Mouse (Mus musculus) kidney, embryonic 14.5 days (tissue): Measurements from ENCODE around the gene Tnik. TPM values are rescaled to one million over a fixed set of nuclear protein-coding genes. Genes with fewer than 3 reads are reported as not detected.

Experiments
- ATAC-seq: fragments of 200-750 bp; cut with Nextera tagmentation; 2 replicates; pipeline ENCODE4 v1.8.0; 2017; ENCODE audit warnings: moderate number of reproducible peaks, mild to moderate bottlenecking, moderate TSS enrichment, moderate library complexity; ENCODE audit not compliant: low FRiP score, low TSS enrichment
- H3K27ac ChIP-seq: fragments of 300-500 bp; sonication (generic); 2 replicates; pipeline ENCODE4 v1.5.1; 2014; ENCODE audit warnings: low read depth, mild to moderate bottlenecking, low read length, moderate library complexity, mixed read lengths
- H3K27me3 ChIP-seq: fragments of 300-500 bp; sonication (generic); 2 replicates; pipeline ENCODE4 v1.6.1; 2014; ENCODE audit warnings: mild to moderate bottlenecking, low read length; ENCODE audit not compliant: control insufficient read depth, insufficient read depth
- H3K36me3 ChIP-seq: fragments of 300-500 bp; sonication (generic); 2 replicates; pipeline ENCODE4 v1.6.1; 2014; ENCODE audit warnings: low read length, mixed read lengths; ENCODE audit not compliant: control insufficient read depth, insufficient read depth
- H3K4me1 ChIP-seq: fragments of 300-500 bp; sonication (generic); 2 replicates; pipeline ENCODE4 v1.6.1; 2014; ENCODE audit warnings: low read length, mixed read lengths; ENCODE audit not compliant: control insufficient read depth, insufficient read depth
- H3K4me2 ChIP-seq: fragments of 300-500 bp; sonication (generic); replicated peaks from 2 replicates; pipeline ENCODE4 v1.6.1; 2014; ENCODE audit warnings: low read depth, mild to moderate bottlenecking, low read length
- H3K4me3 ChIP-seq: fragments of 300-500 bp; sonication (generic); 2 replicates; pipeline ENCODE4 v1.5.1; 2014; ENCODE audit warnings: mild to moderate bottlenecking, low read length
- H3K9ac ChIP-seq: fragments of 300-500 bp; sonication (generic); 2 replicates; pipeline ENCODE4 v1.6.1; 2014; ENCODE audit warnings: low read depth, mild to moderate bottlenecking, low read length, moderate library complexity
- H3K9me3 ChIP-seq: fragments of 300-500 bp; sonication (generic); 2 replicates; pipeline ENCODE4 v1.6.1; 2016; ENCODE audit warnings: low read length; ENCODE audit not compliant: control insufficient read depth
- WGBS: fragments of 180-500 bp; shearing (Covaris S2); extraction: QIAGEN DNeasy Blood & Tissue Kit; methylation state at CpG from one replicate; pipeline ENCODE4 v1.1.7; 2014; 5-methylcytosine and 5-hydroxymethylcytosine counted together
- polyA plus RNA-seq: library from polyadenylated mRNA; unstranded; fragments of >200 nt; fragmentation: Nextera tagmentation; extraction: Ambion mirVana; gene quantifications from 2 replicates; pipeline ENCODE4 v1.2.1, GENCODE M21; 2014

The Tnik gene
- polyA plus RNA-seq, 1 experiment from 2014 or later, result 3.9 TPM

- H3K27ac ChIP-seq, result no peak overlapping the region
- H3K36me3 ChIP-seq, result no peaks in the 10 kb centered on the region
- no peaks in the 10 kb centered on the region for H3K27me3 ChIP-seq
- ATAC-seq, result no peak
- H3K9me3 ChIP-seq, result no peaks in the 10 kb centered on the region
- H3K4me3 ChIP-seq, result no peak overlapping the region
- H3K9ac ChIP-seq, result no peak overlapping the region
- H3K4me1 ChIP-seq, result no peaks in the 10 kb centered on the region
- no peak overlapping the region for H3K4me2 ChIP-seq
- 93% methylated on average over 1 of the region's 1 CpGs for WGBS
Measured at GRCm38 (mm10) chr3:28398781-28399180, 135.8 kb downstream of the Tnik start.

GRCm38 (mm10) chr3:28399593-28400216 is 136.7 kb downstream of the Tnik start:
- ATAC-seq, result no peak
- H3K4me2 ChIP-seq, result no peak overlapping the region
- H3K9ac ChIP-seq, result no peak overlapping the region
- H3K36me3 ChIP-seq, result no peaks in the 10 kb centered on the region
- no peaks in the 10 kb centered on the region for H3K4me1 ChIP-seq
- H3K27me3 ChIP-seq, result no peaks in the 10 kb centered on the region
- whole genome bisulfite sequencing, result 90% methylated on average over 9 of the region's 9 CpGs
- no peak overlapping the region for H3K4me3 ChIP-seq
- H3K9me3 ChIP-seq, result no peaks in the 10 kb centered on the region
- no peak overlapping the region for H3K27ac ChIP-seq

DNA sequence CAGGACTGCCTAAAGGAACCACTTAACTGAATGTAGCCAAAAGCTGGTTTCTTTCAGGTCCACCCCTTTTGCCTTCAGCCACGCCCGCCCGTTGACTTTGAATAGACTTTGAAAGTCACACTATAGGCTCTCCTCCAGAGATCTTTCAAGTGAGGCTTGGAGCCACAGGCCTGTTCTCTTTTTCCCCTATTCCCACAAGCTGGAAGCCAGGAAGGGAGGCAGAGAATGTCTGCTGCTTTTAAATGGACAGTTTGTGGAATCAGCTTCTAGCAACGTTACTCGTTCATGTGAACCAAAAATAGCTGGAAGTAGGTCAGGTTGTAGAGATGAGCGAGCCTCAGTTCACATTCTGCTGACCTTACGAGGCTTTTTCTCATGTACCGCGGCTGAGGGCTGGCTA is 138.3 kb downstream of the Tnik start:
- WGBS, result 60% methylated on average over 9 of the region's 9 CpGs
- no peaks in the 10 kb centered on the region for H3K27me3 ChIP-seq
- H3K27ac ChIP-seq, result no peak overlapping the region
- no peaks in the 10 kb centered on the region for H3K36me3 ChIP-seq
- no peaks in the 10 kb centered on the region for H3K4me1 ChIP-seq
- no peak for ATAC-seq
- no peak overlapping the region for H3K9ac ChIP-seq
- no peak overlapping the region for H3K4me3 ChIP-seq
- H3K4me2 ChIP-seq, result no peak overlapping the region
- no peaks in the 10 kb centered on the region for H3K9me3 ChIP-seq

GRCm38 (mm10) chr3:28402221-28402620 is 139.2 kb downstream of the Tnik start:
- H3K4me3 ChIP-seq, result no peak overlapping the region
- 62% methylated on average over 6 of the region's 6 CpGs for WGBS
- no peak overlapping the region for H3K27ac ChIP-seq
- no peak for ATAC-seq
- H3K4me2 ChIP-seq, result no peak overlapping the region
- H3K9ac ChIP-seq, result no peak overlapping the region
- H3K36me3 ChIP-seq, result no peaks in the 10 kb centered on the region
- H3K9me3 ChIP-seq, result no peaks in the 10 kb centered on the region
- H3K27me3 ChIP-seq, result no peaks in the 10 kb centered on the region
- no peaks in the 10 kb centered on the region for H3K4me1 ChIP-seq

DNA sequence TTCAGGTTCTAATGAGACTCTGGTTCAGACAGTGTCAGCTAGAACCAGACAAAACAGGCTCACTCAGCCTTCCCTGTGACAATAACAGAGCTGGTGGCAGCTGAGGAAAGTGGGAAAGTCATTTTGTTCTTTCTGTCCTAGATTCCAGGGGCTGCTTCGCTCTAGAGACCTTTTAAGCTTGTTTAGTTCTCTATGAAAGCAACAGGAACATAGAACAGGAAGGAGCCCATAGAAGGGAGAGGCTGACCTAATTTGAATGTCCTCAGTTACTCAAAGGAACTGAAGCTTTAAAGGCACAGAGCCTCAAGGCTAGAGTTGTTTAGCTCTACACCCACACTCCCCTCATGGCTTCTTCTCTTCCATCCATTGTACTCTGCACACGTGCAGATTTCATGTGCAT is 142.4 kb downstream of the Tnik start:
- H3K9ac ChIP-seq, result no peak overlapping the region
- WGBS, result 79% methylated on average over 2 of the region's 2 CpGs
- H3K9me3 ChIP-seq, result no peaks in the 10 kb centered on the region
- H3K27me3 ChIP-seq, result no peaks in the 10 kb centered on the region
- H3K4me1 ChIP-seq, result no peaks in the 10 kb centered on the region
- H3K4me3 ChIP-seq, result no peak overlapping the region
- no peak overlapping the region for H3K27ac ChIP-seq
- H3K36me3 ChIP-seq, result no peaks in the 10 kb centered on the region
- ATAC-seq, result no peak
- H3K4me2 ChIP-seq, result no peak overlapping the region

DNA sequence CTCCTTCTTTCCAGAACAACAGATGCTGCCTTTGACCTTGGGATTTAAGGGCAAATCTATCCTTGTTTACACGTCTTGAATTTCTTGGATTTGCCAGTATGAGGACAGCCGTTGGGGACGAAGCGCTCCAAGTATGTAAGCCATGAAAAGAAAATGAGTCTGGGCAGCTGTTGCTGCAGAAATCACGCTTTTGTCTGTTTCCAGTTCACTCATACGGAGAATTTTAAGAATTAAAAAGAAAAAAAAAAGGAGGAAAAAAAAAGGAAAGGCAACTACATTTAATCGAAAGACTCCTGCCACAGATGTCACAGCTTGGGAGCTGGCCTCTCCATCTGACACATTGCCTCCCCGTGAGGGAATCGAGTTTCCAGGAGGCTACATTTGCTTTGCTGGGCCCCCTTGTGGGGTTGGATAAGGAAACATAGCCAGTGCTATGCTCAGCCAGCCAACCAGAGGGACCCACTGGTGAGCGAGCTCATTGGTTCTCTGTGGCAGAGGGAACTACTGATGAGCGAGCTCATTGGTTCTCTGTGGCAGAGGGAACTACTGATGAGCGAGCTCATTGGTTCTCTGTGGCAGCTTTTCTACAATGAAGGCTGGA is 145.9 kb downstream of the Tnik start:
- Histone ChIP-seq H3K9ac (no peak overlapping the region), H3K4me2 (no peak overlapping the region), H3K27me3 (no peaks in the 10 kb centered on the region), H3K4me1 (no peaks in the 10 kb centered on the region), H3K9me3 (no peaks in the 10 kb centered on the region), H3K36me3 (no peaks in the 10 kb centered on the region), H3K27ac (no peak overlapping the region), H3K4me3 (no peak overlapping the region)
- ATAC-seq, result peak; percentile 96
- 35% methylated on average over 12 of the region's 12 CpGs for WGBS

DNA sequence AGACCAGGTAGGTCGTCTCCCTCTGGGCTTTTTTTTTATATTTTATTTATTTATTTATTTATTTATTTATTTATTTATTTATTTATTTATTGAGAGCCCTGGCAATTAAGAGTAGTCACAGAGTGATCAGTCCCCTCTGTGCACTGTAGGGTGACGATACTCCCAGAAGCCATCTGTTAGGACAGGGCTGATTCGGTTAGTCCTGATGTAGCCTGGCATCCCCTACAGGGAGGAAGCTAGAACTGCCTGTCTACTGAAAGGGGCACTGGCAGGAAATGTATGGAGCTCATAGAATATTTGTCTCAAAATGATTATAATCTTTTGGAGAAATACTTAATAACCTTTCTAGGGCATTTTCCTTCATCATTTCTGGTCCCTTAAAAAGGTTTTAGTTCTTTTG is 147.3 kb downstream of the Tnik start:
- WGBS, result 88% methylated on average over 3 of the region's 3 CpGs
- Histone ChIP-seq H3K27ac (no peak overlapping the region), H3K4me1 (no peaks in the 10 kb centered on the region), H3K9me3 (no peaks in the 10 kb centered on the region), H3K36me3 (no peaks in the 10 kb centered on the region), H3K4me3 (no peak overlapping the region), H3K9ac (no peak overlapping the region), H3K27me3 (no peaks in the 10 kb centered on the region), H3K4me2 (no peak overlapping the region)
- no peak for ATAC-seq

DNA sequence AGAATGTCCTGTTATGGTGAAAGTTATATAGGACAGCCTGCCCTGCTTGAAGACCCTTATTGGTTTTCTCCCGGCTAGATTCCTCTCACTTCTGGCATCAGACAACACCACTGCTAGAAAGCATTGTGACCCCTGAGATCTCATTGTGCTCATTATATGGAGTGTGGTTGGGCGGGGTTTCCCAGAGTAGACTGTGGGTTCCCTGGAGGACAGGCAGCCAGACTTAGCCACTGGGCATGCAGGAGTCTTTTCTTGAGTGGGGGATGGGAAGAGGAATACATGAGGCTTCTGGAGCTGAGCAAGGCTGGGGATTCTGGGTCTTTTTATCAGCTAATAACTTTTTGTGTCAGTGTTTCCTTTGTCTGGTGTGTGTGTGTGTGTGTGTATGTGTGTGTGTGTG is 153.0 kb downstream of the Tnik start:
- H3K9me3 ChIP-seq, result no peaks in the 10 kb centered on the region
- H3K9ac ChIP-seq, result no peak overlapping the region
- no peaks in the 10 kb centered on the region for H3K4me1 ChIP-seq
- H3K4me3 ChIP-seq, result no peak overlapping the region
- no peak overlapping the region for H3K4me2 ChIP-seq
- no peaks in the 10 kb centered on the region for H3K36me3 ChIP-seq
- H3K27me3 ChIP-seq, result no peaks in the 10 kb centered on the region
- H3K27ac ChIP-seq, result no peak overlapping the region
- no peak for ATAC-seq
- 61% methylated on average over 2 of the region's 2 CpGs for WGBS

GRCm38 (mm10) chr3:28417091-28417715 is 154.2 kb downstream of the Tnik start:
- WGBS, result 84% methylated on average over 5 of the region's 5 CpGs
- no peak overlapping the region for H3K9ac ChIP-seq
- no peaks in the 10 kb centered on the region for H3K9me3 ChIP-seq
- no peaks in the 10 kb centered on the region for H3K4me1 ChIP-seq
- H3K27ac ChIP-seq, result no peak overlapping the region
- H3K4me2 ChIP-seq, result no peak overlapping the region
- no peak overlapping the region for H3K4me3 ChIP-seq
- H3K36me3 ChIP-seq, result no peaks in the 10 kb centered on the region
- no peaks in the 10 kb centered on the region for H3K27me3 ChIP-seq
- ATAC-seq, result no peak
